9 mouse cellular contexts compared by ENCODE assay signal in genomic region chr2:166415481-166415965, GRCm38 (mm10).
DNase-seq lines count a peak whose midpoint lies in the region; ATAC-seq lines count a peak whose summit lies in the region.
"Had no signal": no experiment of that assay in that cellular context is flagged by ENCODE, and none has a peak within 500 bp of the region (broad histone marks: within the 10 kb centered on the region; RNA-seq: fewer than 3 reads in every experiment).

No protein-coding gene starts in this region.

- no peaks in the 10 kb centered on the region for H3K9me3 ChIP-seq in lung, embryonic 15.5 days
- no peaks in the 10 kb centered on the region for H3K9me3 ChIP-seq in hindbrain, embryonic 16.5 days (ENCODE audit: control insufficient read depth, low read length)
- no peaks in the 10 kb centered on the region for H3K9me3 ChIP-seq in liver, embryonic 11.5 days (ENCODE audit: control insufficient read depth, low read length)

- H3K9ac ChIP-seq in lung, embryonic 15.5 days, result no peak overlapping the region
- no peak overlapping the region for H3K9ac ChIP-seq in hindbrain, embryonic 16.5 days (ENCODE audit: low read depth, low read length)
- H3K9ac ChIP-seq in liver, embryonic 11.5 days (ENCODE audit: low read depth, low read length), result no peak overlapping the region

- peaks cover 36% of the 10 kb centered on the region for H3K27me3 ChIP-seq in lung, embryonic 15.5 days
- H3K27me3 ChIP-seq in hindbrain, embryonic 16.5 days (replicated peaks; ENCODE audit: control insufficient read depth, insufficient read depth, low read length), result no peaks in the 10 kb centered on the region; the same call in none of the 2 replicates
- no peaks in the 10 kb centered on the region for H3K27me3 ChIP-seq in liver, embryonic 11.5 days (replicated peaks; ENCODE audit: control insufficient read depth, insufficient read depth, low read length)

- no peaks in the 10 kb centered on the region for H3K36me3 ChIP-seq in lung, embryonic 15.5 days
- no peaks in the 10 kb centered on the region for H3K36me3 ChIP-seq in hindbrain, embryonic 16.5 days (ENCODE audit: control insufficient read depth, insufficient read depth, low read length)
- H3K36me3 ChIP-seq in liver, embryonic 11.5 days (ENCODE audit: control insufficient read depth, insufficient read depth, low read length), result no peaks in the 10 kb centered on the region

- H3K4me3 ChIP-seq in lung, embryonic 15.5 days, result no peak overlapping the region
- H3K4me3 ChIP-seq in hindbrain, embryonic 16.5 days (ENCODE audit: low read length), result no peak overlapping the region
- no peak overlapping the region for H3K4me3 ChIP-seq in liver, embryonic 11.5 days (ENCODE audit: low read depth, low read length)

- no peak overlapping the region; the same call in 1 of the 2 replicates for H3K4me2 ChIP-seq in lung, embryonic 15.5 days
- no peak overlapping the region for H3K4me2 ChIP-seq in hindbrain, embryonic 16.5 days (ENCODE audit: low read length)
- H3K4me2 ChIP-seq in liver, embryonic 11.5 days, result no peak overlapping the region

- DNase-seq in lung, adult 18-20 months, result no peak
- peak; percentile 60 for DNase-seq in gastrocnemius, postnatal 10 days
- peak; percentile 40 for DNase-seq in skeletal muscle tissue, adult 2 months (ENCODE audit: low read depth, low spot score)
- DNase-seq in spleen, postnatal 10 days (ENCODE audit: low spot score in 2 of 2), result no peak
- no peak for DNase-seq in liver, embryonic 11.5 days (ENCODE audit: low spot score)
- DNase-seq: right cerebral cortex, postnatal 4 days had no signal

- 40% methylated on average over 16 of the region's 16 CpGs for WGBS in lung, embryonic 15.5 days
- WGBS in hindbrain, embryonic 16.5 days, result 47% methylated on average over 16 of the region's 16 CpGs
- 83% methylated on average over 16 of the region's 16 CpGs for WGBS in liver, embryonic 11.5 days

- H3K27ac ChIP-seq in lung, embryonic 15.5 days, result peak overlapping the region; percentile 38
- no peak overlapping the region for H3K27ac ChIP-seq in hindbrain, embryonic 16.5 days (ENCODE audit: low read depth, low read length)
- H3K27ac ChIP-seq in liver, embryonic 11.5 days (ENCODE audit: low read depth, low read length), result no peak overlapping the region

- ATAC-seq in lung, embryonic 15.5 days (ENCODE audit: borderline replicate concordance, extremely low read depth, low FRiP score, low TSS enrichment), result peak; percentile 90
- ATAC-seq in hindbrain, embryonic 16.5 days, result 0 out of 2 replicates have a peak, but pooled peaks have one; percentile 19
- ATAC-seq in megakaryocyte-erythroid progenitor cell, adult 5-6 weeks (replicated peaks; ENCODE audit: low FRiP score, low TSS enrichment, poor library complexity, severe bottlenecking), result no peak
- no peak for ATAC-seq in liver, embryonic 11.5 days (replicated peaks; ENCODE audit: low FRiP score)

- peaks cover 19% of the 10 kb centered on the region for H3K4me1 ChIP-seq in lung, embryonic 15.5 days
- peaks cover 18% of the 10 kb centered on the region for H3K4me1 ChIP-seq in hindbrain, embryonic 16.5 days (ENCODE audit: control insufficient read depth, insufficient read depth, low read depth, low read length)
- no peaks in the 10 kb centered on the region; the same call in 1 of the 2 replicates for H3K4me1 ChIP-seq in liver, embryonic 11.5 days (replicated peaks; ENCODE audit: control insufficient read depth, insufficient read depth, low read length)

Comparison
In these comparisons a context has a peak if more than half of its experiments do, and no peak if none do; other contexts are left out.
1. ATAC-seq: peak in lung, embryonic 15.5 days (single experiment) and hindbrain, embryonic 16.5 days (single experiment); none in megakaryocyte-erythroid progenitor cell, adult 5-6 weeks (single experiment) and liver, embryonic 11.5 days (single experiment).
2. DNase-seq: peak in gastrocnemius, postnatal 10 days (single experiment) and skeletal muscle tissue, adult 2 months (single experiment); none in lung, adult 18-20 months (0 of 2), spleen, postnatal 10 days (0 of 2) and liver, embryonic 11.5 days (single experiment).